Mouse (Mus musculus) ovary, postnatal 10 days (tissue): ENCODE data around the gene Hist2h4.
A peak's percentile ranks its signal among the peaks of the same experiment; 100 is the strongest.
"Not testable (repeated sequence)": the region's sequence is repeated elsewhere in the genome, so short reads cannot be mapped to it uniquely, and the experiment has no call there.

ENCODE experiments used
- DNase-seq: peaks from one replicate; pipeline ENCODE4 v3.0.0; 2022; ENCODE audit warnings: low spot score

Gene Hist2h4

DNA sequence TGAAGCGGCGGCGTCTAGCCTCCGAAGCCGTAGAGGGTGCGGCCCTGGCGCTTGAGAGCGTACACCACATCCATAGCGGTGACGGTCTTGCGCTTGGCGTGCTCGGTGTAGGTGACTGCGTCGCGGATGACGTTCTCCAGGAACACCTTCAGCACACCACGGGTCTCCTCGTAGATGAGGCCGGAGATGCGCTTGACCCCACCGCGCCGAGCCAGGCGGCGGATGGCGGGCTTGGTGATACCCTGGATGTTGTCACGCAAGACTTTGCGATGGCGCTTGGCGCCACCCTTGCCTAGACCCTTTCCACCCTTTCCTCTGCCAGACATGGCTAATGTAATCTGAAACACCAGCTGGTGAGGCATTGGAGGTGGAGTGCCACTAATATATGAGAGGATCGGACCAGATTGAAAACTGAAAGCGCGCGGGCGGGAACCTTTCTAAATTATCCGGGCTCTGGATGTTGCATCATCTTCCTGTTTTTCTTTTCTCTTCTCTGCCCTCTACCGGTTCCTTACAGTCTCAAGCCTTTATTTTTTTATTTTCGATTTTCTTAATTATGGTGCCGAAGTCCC is at the start of gene Hist2h4:
TSS of gene Hist2h4 (minus strand) at position 333 of the 572 bp plus-strand sequence.
- peak; percentile 96 for DNase-seq

DNA sequence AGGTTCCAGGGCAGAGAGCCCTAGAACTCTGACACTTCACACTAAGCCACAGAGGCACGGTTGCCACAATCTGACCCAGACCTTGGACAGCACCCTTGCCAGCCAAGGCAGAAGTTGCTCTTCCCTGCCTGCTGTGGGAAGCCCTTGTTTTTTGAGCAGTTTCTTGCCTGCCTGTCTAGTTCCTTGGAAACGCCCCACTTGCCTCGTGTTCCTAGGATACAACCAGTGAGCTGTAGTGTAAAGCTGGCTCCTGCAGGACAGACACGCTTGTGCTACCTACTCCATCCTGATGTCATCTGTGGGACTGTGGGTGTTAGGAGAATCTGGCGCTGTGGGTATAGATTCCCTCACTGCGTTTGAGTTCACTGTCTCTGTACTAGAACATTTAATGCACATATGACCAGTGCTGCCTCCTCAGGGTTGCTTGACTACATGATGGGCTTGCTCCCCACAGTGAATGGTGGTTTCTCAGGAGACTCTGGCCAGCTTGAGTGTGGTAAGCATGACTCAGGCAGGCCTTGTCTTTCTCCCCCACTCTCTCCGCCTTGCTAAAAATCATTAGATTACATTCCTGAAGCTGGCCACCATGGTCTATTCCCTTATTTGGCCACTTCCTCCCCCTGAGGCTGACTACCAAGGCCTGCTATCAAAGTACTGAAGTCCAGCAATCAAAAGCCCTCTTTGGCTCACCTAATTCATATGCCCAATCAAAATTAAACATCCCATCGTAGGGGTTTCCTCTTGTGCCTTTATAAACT is 49.4 kb upstream of the Hist2h4 start:
- DNase-seq: no peak

DNA sequence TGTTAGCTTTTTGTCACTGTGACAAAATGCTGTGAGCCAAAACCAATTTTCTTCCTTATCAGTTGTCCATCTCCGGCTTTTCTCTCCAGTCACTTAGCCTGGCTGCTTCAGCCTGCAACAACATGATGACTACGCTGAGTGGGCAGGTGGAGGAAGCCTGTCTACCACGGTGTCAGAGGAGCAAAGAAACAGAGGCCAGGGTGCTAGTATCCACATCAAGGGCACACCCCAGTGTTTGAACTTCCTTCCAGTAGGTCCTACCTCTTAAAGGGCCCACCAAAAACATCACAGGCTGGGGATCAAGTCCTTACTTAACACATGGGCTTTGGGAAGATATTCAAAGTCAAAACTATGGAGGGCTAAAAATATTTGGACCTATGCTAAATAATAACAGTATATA is 46.3 kb upstream of the Hist2h4 start:
- DNase-seq: no peak

DNA sequence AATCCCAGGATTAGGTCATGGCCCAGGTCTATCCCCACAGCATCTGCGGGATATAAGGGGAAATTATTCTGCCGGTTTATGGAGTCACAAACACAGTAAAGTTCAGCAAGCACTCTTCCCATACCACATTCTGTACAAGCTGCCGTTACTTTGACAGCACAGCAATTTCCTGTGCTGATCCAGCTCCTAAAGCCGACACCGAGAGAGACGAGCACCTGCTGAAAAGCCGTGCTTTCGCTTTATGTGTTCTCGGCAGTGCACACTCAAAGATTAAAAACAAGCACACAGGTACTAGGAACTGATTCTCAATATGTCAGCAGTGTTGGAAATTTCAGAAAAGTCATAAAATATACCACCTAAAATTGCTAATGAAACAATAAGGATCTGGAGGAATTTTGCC is 43.4 kb upstream of the Hist2h4 start:
- DNase-seq: no peak

DNA sequence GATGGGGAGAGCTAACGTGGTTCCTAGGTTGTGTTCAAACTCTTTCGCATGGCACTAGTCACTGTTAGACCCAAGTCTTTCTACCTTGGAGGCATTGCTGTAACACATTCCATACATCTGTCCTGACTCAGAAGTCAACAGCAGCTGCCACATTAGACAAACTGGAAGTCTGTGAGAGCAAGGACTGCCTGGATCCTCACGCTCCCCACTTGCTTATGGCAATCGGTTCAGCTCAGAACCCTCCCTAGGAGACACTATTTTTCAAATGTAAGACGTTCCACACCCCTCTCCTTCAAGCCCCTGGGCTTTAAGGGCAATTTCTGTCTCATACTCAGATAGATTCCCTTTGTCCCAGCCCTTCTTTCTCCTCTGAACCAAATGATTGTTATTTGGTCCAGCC is 39.0 kb upstream of the Hist2h4 start:
- no peak for DNase-seq

DNA sequence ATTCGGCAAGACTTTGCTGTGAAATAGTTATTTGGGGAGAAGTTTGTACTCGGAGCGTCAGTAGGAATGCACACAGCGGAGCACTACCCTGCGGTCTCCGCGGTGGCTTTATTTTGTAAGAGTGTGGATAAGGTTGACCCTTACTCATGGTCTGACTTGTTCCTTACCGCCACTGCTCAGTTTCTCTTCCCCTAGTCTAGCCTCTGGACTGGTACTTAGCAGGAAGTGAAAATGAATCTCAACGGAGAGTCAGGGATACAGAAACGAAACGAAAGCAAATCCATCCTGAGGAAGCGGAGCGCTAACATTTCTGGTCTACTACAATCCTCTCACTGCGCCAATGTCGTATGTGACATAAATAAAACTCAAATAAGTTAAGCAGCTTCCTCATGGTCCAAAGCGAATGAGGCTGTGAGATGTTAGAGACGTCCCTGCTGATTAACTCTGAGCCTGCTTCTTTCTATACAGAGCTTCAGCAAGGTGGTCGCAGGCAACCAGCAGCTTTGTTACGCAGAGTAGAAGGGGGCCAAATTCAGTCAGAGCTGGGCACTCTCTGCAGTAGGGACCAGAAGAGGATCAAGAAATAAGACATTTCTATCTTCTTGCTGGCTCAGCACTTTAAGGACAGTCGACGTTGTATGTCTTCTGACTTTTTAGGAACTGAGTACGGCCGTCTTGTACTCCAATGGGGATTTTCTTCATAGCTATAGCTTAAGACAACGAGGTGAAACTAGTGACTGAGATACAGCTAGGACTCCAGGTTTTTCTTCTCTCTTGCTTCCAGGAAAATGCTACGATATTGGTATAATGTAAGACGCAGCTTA is 37.8 kb upstream of the Hist2h4 start:
- DNase-seq: no peak

DNA sequence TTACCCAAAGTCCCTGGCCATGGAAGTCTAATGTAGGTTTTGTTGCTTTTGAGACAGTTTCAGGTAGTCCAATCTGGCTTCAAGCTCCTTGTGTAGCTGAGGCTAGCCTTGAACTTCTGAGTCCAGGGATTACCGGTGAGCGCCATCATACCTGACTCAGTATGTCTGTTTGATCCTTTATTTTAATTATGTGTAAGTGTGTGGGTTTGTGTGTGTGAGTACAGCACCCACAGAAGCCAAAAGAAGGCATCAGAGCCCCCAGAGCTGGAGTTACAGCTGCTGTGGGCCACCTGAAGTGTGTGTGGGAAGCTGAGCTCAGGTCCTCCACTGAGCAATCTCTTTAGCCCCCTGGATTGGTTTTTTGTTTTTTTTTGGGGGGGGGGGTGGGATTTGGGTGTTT is 36.5 kb upstream of the Hist2h4 start:
- no peak for DNase-seq

DNA sequence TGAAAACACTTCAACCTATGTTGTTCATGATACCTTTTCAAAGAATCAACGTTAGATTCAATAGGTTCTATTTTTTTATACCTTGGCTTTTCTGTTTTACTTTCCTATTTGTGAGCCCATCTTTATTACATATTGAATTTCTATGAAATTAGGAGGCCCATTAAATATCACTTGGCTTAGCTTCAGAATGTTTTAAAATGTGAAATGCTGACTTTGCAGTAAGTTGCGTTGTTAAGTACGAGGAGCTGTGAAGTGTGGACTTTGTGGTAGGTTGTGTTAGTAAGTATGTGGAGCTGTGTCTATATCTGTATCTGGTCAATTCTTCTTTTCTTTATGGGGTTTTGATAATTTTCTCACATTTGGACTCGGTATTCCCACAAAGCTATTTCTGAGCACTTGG is 35.2 kb upstream of the Hist2h4 start:
- DNase-seq: no peak

DNA sequence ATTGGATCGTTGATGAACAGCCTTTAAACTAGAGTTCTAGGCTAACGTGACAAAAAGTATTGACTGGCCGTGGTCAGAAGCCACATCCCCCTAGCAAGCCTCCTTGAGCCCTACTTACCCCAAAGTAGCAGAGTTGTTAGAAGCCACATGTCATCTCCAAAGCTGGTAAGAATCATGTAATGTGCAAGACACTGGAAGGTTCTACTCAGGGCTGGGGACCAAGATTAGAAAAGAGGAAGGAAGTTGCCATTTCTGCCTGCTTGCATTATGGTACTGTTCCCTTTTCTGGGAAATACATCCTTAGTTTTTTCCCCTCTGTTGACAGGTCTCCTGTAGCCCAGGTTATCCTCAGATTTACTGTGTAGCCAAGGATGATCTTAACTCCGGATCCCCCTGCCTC is 30.7 kb upstream of the Hist2h4 start, which contains the start of gene Fcgr1:
TSS of gene Fcgr1 (minus strand) at position 183 of the 400 bp plus-strand sequence.
- no peak for DNase-seq

DNA sequence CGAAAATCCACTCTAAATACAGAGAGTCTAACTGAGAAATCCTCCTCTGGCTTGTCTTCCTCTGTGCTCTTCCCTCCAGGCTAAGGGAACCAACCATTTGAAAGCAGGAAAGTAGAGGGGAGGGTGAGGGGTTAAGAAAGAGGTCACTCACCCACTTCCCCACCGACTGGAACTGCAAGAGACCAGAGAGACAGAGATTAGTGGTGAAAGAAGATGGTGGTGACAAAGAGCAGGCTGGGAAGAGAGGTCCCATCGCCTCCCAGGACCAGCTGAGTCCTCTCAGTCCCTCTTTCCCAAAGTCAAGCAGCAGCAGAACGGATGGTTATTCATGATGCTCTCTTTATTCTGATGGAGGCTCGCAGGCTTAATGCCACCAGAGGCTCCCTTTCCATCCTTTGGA is 30.3 kb upstream of the Hist2h4 start:
- no peak for DNase-seq

DNA sequence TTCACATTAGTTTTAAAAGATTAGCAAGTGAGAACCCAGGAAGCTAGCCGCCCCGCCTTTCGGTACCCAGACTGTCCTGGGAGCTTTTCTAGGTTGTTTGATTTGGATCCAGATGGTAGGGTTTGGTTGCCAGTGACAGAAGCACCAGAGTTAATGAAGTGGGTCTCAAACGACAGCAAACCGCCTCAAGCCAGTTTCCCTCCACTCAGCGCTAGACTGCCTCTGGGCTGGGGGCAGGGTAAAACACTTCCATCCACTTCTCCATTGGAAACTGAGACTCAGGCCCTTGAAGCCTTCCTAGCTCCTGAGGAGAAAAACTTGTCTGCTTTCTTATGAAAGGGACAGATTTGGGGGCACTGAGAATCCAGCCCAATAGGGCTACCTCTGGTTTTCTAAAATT is 29.5 kb upstream of the Hist2h4 start:
- DNase-seq: no peak

DNA sequence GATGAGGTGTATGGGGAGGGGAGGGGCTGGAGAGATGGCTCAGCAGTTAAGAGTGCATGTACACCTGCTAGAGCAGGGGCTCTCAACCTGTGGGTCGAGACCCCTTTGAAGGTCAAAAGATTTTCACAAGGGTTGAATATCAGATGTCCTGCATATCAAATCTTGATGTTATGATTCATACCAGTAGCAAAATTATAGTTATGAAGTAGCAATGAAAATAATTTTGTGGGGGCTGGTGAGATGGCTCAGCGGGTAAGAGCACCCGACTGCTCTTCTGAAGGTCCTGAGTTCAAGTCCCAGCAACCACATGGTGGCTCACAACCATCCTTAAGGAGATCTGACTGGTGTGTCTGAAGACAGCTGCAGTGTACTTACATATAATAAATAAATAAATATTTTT is 27.6 kb upstream of the Hist2h4 start:
- DNase-seq: not testable (repeated sequence)

DNA sequence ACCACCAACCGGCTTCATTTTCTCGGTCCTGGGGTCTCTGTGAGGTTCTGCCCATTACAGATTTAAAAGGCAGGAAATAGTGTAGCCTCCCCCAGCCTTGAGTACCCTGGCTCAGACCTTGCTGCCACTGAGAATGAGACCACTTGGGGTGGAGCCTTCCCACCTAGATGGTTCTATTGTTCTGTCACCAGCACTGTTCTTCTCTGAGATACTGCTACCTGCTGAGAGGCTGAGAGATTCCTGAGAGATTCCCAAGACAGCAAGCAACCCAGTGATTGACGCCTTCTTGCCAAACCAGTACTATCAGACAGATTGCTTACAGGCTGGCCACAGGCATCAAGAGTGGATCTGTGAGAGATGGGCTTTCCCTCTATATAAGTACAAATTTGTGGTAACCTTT is 26.1 kb upstream of the Hist2h4 start:
- no peak for DNase-seq

DNA sequence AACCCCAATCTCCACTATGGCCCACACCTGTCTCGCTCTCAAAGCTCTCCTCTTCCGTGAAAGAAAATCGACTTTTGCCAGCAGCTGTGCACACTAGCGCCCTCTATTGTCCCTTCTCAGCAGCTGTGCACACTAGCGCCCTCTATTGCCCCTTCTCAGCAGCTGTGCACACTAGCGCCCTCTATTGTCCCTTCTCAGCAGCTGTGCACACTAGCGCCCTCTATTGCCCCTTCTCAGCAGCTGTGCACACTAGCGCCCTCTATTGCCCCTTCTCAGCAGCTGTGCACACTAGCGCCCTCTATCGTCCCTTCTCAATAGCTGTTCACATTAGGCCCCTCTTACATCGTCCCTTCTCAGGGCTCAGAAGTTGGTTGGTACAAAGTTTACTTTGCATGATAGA is 24.2 kb upstream of the Hist2h4 start:
- not testable (repeated sequence) for DNase-seq

DNA sequence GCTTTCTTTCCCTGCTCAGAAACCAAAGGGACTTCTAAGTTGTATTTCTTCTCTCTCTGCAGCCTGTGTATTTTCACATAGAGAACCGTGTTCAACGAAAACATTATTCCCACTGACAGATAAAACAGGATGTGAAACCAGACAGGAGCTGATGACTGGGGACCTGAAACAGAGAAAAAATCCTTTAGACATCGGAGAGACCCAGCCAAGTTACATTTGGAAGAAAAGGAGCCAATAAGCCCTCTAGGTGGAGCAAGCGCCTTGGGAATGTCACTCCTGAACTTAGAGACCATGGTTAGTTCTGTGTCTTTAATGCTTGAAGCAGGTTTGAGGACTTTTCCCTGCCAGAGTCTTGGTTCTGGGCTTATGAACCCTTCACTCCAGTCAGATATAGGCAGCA is 21.3 kb upstream of the Hist2h4 start:
- no peak for DNase-seq

DNA sequence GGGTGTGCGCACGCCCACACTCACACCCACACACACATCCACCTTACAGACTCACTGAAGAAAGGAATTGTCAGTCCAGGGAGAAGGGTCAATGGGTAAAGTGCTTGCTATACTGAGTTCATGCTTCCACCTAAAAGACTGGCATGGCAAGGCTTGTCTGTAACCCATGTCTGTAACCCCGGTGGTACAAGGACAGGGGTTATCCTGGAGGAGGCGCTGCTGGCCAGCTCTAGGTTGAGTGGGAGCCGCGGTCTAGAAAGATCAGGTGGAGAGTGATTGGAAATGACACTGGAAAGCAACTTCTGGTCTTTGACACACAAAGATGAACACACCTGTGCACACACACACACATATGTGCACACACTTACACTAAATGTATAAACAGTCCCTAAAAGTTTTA is 17.5 kb upstream of the Hist2h4 start:
- no peak for DNase-seq

DNA sequence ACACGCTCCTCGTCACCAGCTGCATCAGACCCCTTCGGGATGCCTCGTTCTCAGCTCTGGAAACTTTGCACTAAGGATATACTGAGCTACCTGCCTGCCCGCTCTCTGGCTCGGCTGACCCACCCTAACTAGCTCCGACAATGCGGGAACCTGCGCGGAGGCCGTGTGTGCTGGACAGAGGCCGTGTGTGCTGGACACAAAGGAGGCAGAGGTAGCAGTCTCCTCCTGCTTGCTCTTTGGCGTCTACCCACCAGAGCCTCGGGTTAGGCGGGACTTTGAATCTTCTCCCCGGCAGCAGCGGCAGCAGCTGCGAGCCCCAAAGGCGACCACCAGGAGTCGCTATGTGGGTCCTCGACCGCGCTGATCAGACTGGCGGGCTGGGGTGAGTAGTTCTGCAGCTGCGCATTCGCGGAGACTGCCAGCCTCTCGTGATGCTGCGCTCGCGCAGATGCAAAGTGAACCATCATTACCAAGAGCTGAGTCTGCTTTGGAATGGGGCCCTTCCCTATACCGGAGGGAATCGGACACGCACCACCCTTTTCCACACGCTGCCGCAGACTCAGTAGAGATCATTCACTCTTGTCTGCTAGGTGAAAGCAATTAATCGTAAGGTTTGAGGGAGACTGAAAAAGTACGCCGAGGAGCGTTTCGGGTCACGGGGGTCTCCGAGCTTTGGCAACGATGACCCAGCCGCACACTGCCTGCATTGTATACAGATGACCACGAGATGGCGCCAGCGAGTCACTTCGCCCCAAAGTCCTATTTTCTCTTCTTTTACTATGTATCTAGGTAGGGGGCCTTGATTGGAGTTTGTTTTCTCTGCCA is 14.9 kb upstream of the Hist2h4 start:
- DNase-seq: peak; percentile 75

DNA sequence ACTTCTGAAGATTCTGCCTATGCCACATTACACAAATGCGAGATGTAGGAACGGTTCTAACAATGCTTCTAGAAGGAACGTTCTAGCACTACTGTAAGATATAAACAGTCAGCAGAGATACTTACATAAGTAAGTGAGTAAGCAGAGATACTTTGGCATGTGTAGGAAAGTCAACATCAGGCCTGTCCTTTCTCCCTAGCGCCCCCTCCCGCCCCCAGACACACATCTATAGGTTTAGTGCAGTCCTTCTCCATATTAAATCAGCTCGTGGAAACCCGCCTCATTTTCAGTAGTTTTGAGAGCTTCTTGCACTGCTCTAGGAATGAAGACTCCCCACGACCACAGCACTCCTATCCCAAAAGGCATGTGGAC is 14.3 kb upstream of the Hist2h4 start:
- no peak for DNase-seq

DNA sequence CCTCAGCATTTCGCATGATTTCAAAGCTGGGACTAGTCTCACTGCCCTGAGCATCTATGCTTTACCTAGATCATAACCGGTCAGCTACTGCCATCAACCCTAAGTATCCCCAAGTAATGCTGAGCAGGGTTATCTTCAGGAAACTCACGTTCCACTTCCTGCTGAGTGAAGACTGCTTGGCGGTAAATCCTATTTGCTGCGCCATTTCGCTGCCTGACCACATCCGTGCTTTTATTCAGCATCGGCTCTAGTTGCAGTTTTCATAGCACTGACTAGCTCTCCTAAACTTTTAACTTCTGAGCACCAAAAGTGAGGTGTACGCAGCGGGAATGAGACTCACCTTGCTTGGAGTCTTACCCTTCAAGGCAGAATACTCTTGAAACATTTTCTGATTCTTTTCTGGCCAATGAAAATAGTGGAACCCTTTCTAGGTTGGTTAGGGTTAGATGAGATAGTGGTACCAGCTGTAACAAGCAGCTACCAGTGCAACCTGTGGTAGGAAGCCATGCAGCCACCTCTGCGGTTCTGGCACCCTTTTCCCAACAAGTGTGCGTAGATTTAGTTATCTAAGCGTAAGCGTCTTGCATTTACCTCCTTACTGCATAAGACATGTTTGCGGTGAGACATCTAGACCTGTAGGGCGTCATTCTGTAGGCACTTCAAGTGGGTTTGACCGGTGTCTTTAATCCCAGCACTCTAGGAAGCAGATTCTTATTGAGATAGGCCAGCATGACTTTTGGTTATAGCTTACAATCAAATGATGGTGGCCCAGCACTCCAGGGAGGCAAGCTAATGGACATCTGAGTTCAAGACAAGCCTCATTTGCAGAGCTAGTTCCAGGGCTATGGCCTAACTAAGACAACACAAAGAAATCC is 10.7 kb upstream of the Hist2h4 start:
- no peak for DNase-seq

DNA sequence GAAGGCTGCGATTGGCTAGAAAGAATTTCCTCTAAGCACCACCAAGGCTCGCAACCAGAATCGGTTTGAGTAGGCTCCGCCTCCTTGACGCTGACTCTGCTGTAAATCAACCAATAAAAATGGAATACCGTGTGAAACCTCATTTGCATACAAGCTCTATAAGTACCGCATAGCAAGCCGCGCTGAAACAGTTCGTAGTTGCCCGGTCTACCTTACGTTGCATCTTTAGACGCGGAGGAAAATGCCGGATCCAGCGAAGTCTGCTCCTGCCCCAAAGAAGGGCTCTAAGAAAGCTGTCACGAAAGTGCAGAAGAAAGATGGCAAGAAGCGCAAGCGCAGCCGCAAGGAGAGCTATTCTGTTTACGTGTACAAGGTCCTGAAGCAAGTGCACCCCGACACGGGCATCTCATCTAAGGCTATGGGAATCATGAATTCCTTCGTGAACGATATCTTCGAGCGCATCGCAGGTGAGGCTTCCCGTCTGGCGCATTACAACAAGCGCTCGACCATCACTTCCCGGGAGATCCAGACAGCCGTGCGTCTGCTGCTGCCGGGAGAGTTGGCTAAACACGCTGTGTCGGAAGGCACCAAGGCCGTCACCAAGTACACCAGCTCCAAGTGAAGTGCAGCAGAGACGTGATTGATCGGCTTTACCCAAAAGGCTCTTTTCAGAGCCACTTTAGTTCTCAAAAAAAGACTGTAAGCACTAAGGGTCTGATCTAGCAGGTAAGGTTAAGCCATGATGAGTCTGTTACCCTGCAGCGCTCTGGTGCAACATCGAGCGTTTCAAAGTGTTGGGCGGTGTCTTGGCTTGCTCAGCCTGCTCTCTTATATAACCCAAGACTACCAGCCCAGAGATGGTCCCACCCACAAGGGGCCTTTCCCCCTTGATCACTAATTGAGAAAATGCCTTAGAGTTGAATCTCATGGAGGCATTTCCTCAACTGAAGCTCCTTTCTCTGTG is 6.7 kb upstream of the Hist2h4 start, which contains the start of gene Hist2h2bb:
TSS of gene Hist2h2bb (plus strand) at position 242 of the 964 bp plus-strand sequence.
- DNase-seq: peak; percentile 85
